Mouse (Mus musculus): Measurements from ENCODE around the gene Cdc14b. TPM values are rescaled to one million over a fixed set of nuclear protein-coding genes. Genes with fewer than 3 reads are reported as not detected.

Gene Cdc14b
- polyA plus RNA-seq, 1 experiment from 2014 or later = 2.8 TPM

- WGBS = 71% methylated on average over 4 of the region's 4 CpGs
- no peaks in the 10 kb centered on the region for H3K27me3 ChIP-seq (replicated peaks; ENCODE audit: control insufficient read depth, insufficient read depth, low read length)
- H3K4me1 ChIP-seq (ENCODE audit: control insufficient read depth, insufficient read depth, low read depth, low read length) = no peaks in the 10 kb centered on the region
- no peaks in the 10 kb centered on the region for H3K36me3 ChIP-seq (ENCODE audit: control insufficient read depth, insufficient read depth, low read length)
- no peak for ATAC-seq
- no peaks in the 10 kb centered on the region for H3K9me3 ChIP-seq (ENCODE audit: control insufficient read depth, low read length)
- H3K27ac ChIP-seq (ENCODE audit: low read depth, low read length) = no peak overlapping the region
- H3K4me2 ChIP-seq (ENCODE audit: low read length) = no peak overlapping the region
- H3K9ac ChIP-seq (ENCODE audit: low read depth, low read length) = no peak overlapping the region
- no peak overlapping the region for H3K4me3 ChIP-seq (ENCODE audit: low read length)
These were observed 11.2 kb upstream of the Cdc14b start for GRCm38 (mm10) chr13:64286321-64286720.

- no peak overlapping the region for H3K4me2 ChIP-seq (ENCODE audit: low read length)
- no peak for ATAC-seq
- H3K36me3 ChIP-seq (ENCODE audit: control insufficient read depth, insufficient read depth, low read length) = no peaks in the 10 kb centered on the region
- H3K4me3 ChIP-seq (ENCODE audit: low read length) = no peak overlapping the region
- WGBS = 95% methylated on average over 2 of the region's 2 CpGs
- no peak overlapping the region for H3K27ac ChIP-seq (ENCODE audit: low read depth, low read length)
- H3K9ac ChIP-seq (ENCODE audit: low read depth, low read length) = no peak overlapping the region
- no peaks in the 10 kb centered on the region for H3K9me3 ChIP-seq (ENCODE audit: control insufficient read depth, low read length)
- H3K27me3 ChIP-seq (replicated peaks; ENCODE audit: control insufficient read depth, insufficient read depth, low read length) = no peaks in the 10 kb centered on the region
- no peaks in the 10 kb centered on the region for H3K4me1 ChIP-seq (ENCODE audit: control insufficient read depth, insufficient read depth, low read depth, low read length)
These were observed 9.6 kb upstream of the Cdc14b start for GRCm38 (mm10) chr13:64284676-64285075.

- no peak for ATAC-seq
- H3K27me3 ChIP-seq (replicated peaks; ENCODE audit: control insufficient read depth, insufficient read depth, low read length) = peaks cover 7% of the 10 kb centered on the region
- H3K9ac ChIP-seq (ENCODE audit: low read depth, low read length) = no peak overlapping the region
- H3K9me3 ChIP-seq (ENCODE audit: control insufficient read depth, low read length) = no peaks in the 10 kb centered on the region
- H3K27ac ChIP-seq (ENCODE audit: low read depth, low read length) = no peak overlapping the region
- 92% methylated on average over 5 of the region's 5 CpGs for whole genome bisulfite sequencing
- H3K4me3 ChIP-seq (ENCODE audit: low read length) = no peak overlapping the region
- H3K4me2 ChIP-seq (ENCODE audit: low read length) = no peak overlapping the region
- no peaks in the 10 kb centered on the region for H3K4me1 ChIP-seq (ENCODE audit: control insufficient read depth, insufficient read depth, low read depth, low read length)
- H3K36me3 ChIP-seq (ENCODE audit: control insufficient read depth, insufficient read depth, low read length) = no peaks in the 10 kb centered on the region
These were observed 5.8 kb upstream of the Cdc14b start for GRCm38 (mm10) chr13:64280940-64281339.

- H3K27ac ChIP-seq (ENCODE audit: low read depth, low read length) = no peak overlapping the region
These were observed 651 bp upstream of the Cdc14b start for GRCm38 (mm10) chr13:64275754-64276127.

GRCm38 (mm10) chr13:64273891-64274844, 922 bp downstream of the Cdc14b start:
- H3K27me3 ChIP-seq (replicated peaks; ENCODE audit: control insufficient read depth, insufficient read depth, low read length) = peaks cover 15% of the 10 kb centered on the region
- peak; percentile 76 for ATAC-seq
- H3K4me1 ChIP-seq (ENCODE audit: control insufficient read depth, insufficient read depth, low read depth, low read length) = peaks cover 10% of the 10 kb centered on the region
- peak overlapping the region; percentile 93 for H3K4me3 ChIP-seq (ENCODE audit: low read length)
- peak overlapping the region; percentile 79 for H3K9ac ChIP-seq (ENCODE audit: low read depth, low read length)
- H3K4me2 ChIP-seq (ENCODE audit: low read length) = peak overlapping the region; percentile 99
- H3K27ac ChIP-seq (ENCODE audit: low read depth, low read length) = peak overlapping the region; percentile 25; the same call in 1 of the 2 replicates
- H3K9me3 ChIP-seq (ENCODE audit: control insufficient read depth, low read length) = no peaks in the 10 kb centered on the region
- H3K36me3 ChIP-seq (ENCODE audit: control insufficient read depth, insufficient read depth, low read length) = no peaks in the 10 kb centered on the region
- under 1% methylated on average over 86 of the region's 95 CpGs for WGBS

More at GRCm38 (mm10) chr13:64275754-64276127, 651 bp upstream of the Cdc14b start:
- WGBS = 18% methylated on average over 9 of the region's 9 CpGs
- Histone ChIP-seq H3K27me3 (replicated peaks; ENCODE audit: control insufficient read depth, insufficient read depth, low read length) (peaks cover 15% of the 10 kb centered on the region), H3K4me2 (ENCODE audit: low read length) (peak overlapping the region; percentile 99), H3K4me1 (ENCODE audit: control insufficient read depth, insufficient read depth, low read depth, low read length) (peaks cover 10% of the 10 kb centered on the region), H3K9me3 (ENCODE audit: control insufficient read depth, low read length) (no peaks in the 10 kb centered on the region), H3K36me3 (ENCODE audit: control insufficient read depth, insufficient read depth, low read length) (no peaks in the 10 kb centered on the region), H3K4me3 (ENCODE audit: low read length) (peak overlapping the region; percentile 93), H3K9ac (ENCODE audit: low read depth, low read length) (no peak overlapping the region)
- ATAC-seq = no peak

GRCm38 (mm10) chr13:64273352-64273751, 1.7 kb downstream of the Cdc14b start:
- no peaks in the 10 kb centered on the region for H3K9me3 ChIP-seq (ENCODE audit: control insufficient read depth, low read length)
- H3K4me3 ChIP-seq (ENCODE audit: low read length) = peak overlapping the region; percentile 93; the same call in 1 of the 2 replicates
- H3K27ac ChIP-seq (ENCODE audit: low read depth, low read length) = no peak overlapping the region
- H3K4me1 ChIP-seq (ENCODE audit: control insufficient read depth, insufficient read depth, low read depth, low read length) = peaks cover 10% of the 10 kb centered on the region
- no peak overlapping the region for H3K9ac ChIP-seq (ENCODE audit: low read depth, low read length)
- ATAC-seq = no peak
- H3K36me3 ChIP-seq (ENCODE audit: control insufficient read depth, insufficient read depth, low read length) = no peaks in the 10 kb centered on the region
- WGBS = 57% methylated on average over 8 of the region's 8 CpGs
- peak overlapping the region; percentile 99 for H3K4me2 ChIP-seq (ENCODE audit: low read length)
- peaks cover 15% of the 10 kb centered on the region for H3K27me3 ChIP-seq (replicated peaks; ENCODE audit: control insufficient read depth, insufficient read depth, low read length)

GRCm38 (mm10) chr13:64268384-64268783, 6.7 kb downstream of the Cdc14b start:
- 81% methylated on average over 4 of the region's 4 CpGs for WGBS

GRCm38 (mm10) chr13:64267151-64267550, 7.9 kb downstream of the Cdc14b start:
- Histone ChIP-seq H3K36me3 (ENCODE audit: control insufficient read depth, insufficient read depth, low read length) (no peaks in the 10 kb centered on the region), H3K4me1 (ENCODE audit: control insufficient read depth, insufficient read depth, low read depth, low read length) (no peaks in the 10 kb centered on the region), H3K9me3 (ENCODE audit: control insufficient read depth, low read length) (no peaks in the 10 kb centered on the region), H3K4me3 (ENCODE audit: low read length) (no peak overlapping the region), H3K27ac (ENCODE audit: low read depth, low read length) (no peak overlapping the region), H3K9ac (ENCODE audit: low read depth, low read length) (peak overlapping the region; percentile 18; the same call in 1 of the 2 replicates), H3K27me3 (replicated peaks; ENCODE audit: control insufficient read depth, insufficient read depth, low read length) (0 out of 2 replicates have a peak, but pooled peaks cover 2% of the 10 kb centered on the region), H3K4me2 (ENCODE audit: low read length) (no peak overlapping the region)
- ATAC-seq = peak; percentile 48; the same call in 1 of the 2 replicates
- 20% methylated on average over 9 of the region's 9 CpGs for WGBS

More at GRCm38 (mm10) chr13:64268384-64268783, 6.7 kb downstream of the Cdc14b start:
- Histone ChIP-seq H3K4me3 (ENCODE audit: low read length) (no peak overlapping the region), H3K36me3 (ENCODE audit: control insufficient read depth, insufficient read depth, low read length) (no peaks in the 10 kb centered on the region), H3K9me3 (ENCODE audit: control insufficient read depth, low read length) (no peaks in the 10 kb centered on the region), H3K9ac (ENCODE audit: low read depth, low read length) (no peak overlapping the region), H3K27ac (ENCODE audit: low read depth, low read length) (no peak overlapping the region), H3K4me2 (ENCODE audit: low read length) (no peak overlapping the region), H3K27me3 (replicated peaks; ENCODE audit: control insufficient read depth, insufficient read depth, low read length) (peaks cover 2% of the 10 kb centered on the region; the same call in 1 of the 2 replicates), H3K4me1 (ENCODE audit: control insufficient read depth, insufficient read depth, low read depth, low read length) (no peaks in the 10 kb centered on the region)
- no peak for ATAC-seq

- no peaks in the 10 kb centered on the region for H3K4me1 ChIP-seq (ENCODE audit: control insufficient read depth, insufficient read depth, low read depth, low read length)
- WGBS = 95% methylated on average over 6 of the region's 6 CpGs
- no peak for ATAC-seq
- H3K9me3 ChIP-seq (ENCODE audit: control insufficient read depth, low read length) = no peaks in the 10 kb centered on the region; the same call in 1 of the 2 replicates
- H3K27me3 ChIP-seq (replicated peaks; ENCODE audit: control insufficient read depth, insufficient read depth, low read length) = no peaks in the 10 kb centered on the region
- H3K4me2 ChIP-seq (ENCODE audit: low read length) = no peak overlapping the region
- no peak overlapping the region for H3K4me3 ChIP-seq (ENCODE audit: low read length)
- H3K27ac ChIP-seq (ENCODE audit: low read depth, low read length) = no peak overlapping the region
- H3K9ac ChIP-seq (ENCODE audit: low read depth, low read length) = no peak overlapping the region
- no peaks in the 10 kb centered on the region for H3K36me3 ChIP-seq (ENCODE audit: control insufficient read depth, insufficient read depth, low read length)
These were observed 10.5 kb downstream of the Cdc14b start for GRCm38 (mm10) chr13:64264586-64264985.
